Mouse (Mus musculus): ENCODE measurements around the gene Clmn. TPM values are rescaled to one million over a fixed set of nuclear protein-coding genes. Genes with fewer than 3 reads are reported as not detected.

Gene Clmn
- polyA plus RNA-seq, 1 experiment = 0.05 TPM

DNA sequence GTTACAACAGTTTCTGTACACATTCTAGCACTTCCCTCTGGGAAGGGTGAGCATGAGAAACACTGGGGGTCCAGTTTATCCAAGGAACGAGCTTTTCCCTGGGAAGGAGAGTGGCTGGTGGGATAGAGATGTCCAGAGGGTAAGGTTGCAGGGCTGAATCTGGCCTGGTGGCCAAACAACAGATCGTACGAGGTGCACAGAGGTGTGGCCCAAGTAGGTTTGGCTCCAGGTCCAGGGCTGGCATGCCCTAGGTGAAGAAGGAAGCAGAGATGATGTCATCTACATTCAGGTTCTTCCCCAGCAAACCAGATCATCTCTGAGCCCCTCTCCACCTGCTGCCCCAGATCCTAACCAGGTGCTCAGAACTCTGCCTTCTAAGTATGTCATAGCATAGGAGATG is 8.3 kb downstream of the Clmn start:
- Histone ChIP-seq H3K36me3 (ENCODE audit: control insufficient read depth, insufficient read depth) (no peaks in the 10 kb centered on the region), H3ac (ENCODE audit: control insufficient read depth, insufficient read length, low read depth) (no peak overlapping the region), H3K4me3 (ENCODE audit: insufficient read depth, poor library complexity, severe bottlenecking) (no peak overlapping the region), H3K79me3 (ENCODE audit: low read depth) (no peaks in the 10 kb centered on the region), H3K27me3 (ENCODE audit: control insufficient read depth, insufficient read depth, insufficient read length) (peaks cover 26% of the 10 kb centered on the region), H3K79me2 (ENCODE audit: control insufficient read depth, insufficient read depth) (no peaks in the 10 kb centered on the region)
- TF ChIP-seq MYOD1 (IDR thresholded peaks at IDR 0.05; ENCODE audit: control insufficient read depth, insufficient read length, low read depth) (no peak), FOSL1 (IDR thresholded peaks at IDR 0.05; ENCODE audit: insufficient read depth, low read length, poor library complexity, severe bottlenecking) (no peak), MYOG (IDR thresholded peaks at IDR 0.05; ENCODE audit: control insufficient read depth, extremely low read depth, insufficient read length) (no peak), CTCF (IDR thresholded peaks at IDR 0.05; ENCODE audit: control insufficient read depth, insufficient read depth, insufficient read length) (no peak), CEBPB (IDR thresholded peaks at IDR 0.05; ENCODE audit: low read depth) (no peak), USF1 (IDR thresholded peaks at IDR 0.05; ENCODE audit: low read depth) (no peak)

DNA sequence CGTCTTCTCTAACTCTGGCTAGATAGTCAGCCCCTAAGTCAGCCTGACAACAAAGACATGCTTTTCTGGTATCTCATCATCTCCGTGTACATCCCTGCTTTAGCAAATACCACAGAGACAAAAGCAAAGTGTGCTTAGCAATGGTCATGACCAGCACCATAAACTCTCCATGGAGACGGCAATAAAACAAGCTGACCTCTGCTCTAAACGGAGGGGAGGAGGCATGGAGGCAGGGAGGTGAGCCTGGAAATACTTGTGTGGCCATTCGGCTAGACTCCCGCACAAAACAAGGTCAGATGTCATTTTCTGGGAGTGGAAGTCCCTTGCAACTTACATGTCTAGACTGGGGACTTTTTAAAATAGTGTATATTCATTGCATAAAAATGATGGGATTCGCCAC is 9.3 kb downstream of the Clmn start:
- Histone ChIP-seq H3ac (ENCODE audit: control insufficient read depth, insufficient read length, low read depth) (no peak overlapping the region), H3K27me3 (ENCODE audit: control insufficient read depth, insufficient read depth, insufficient read length) (peaks cover 24% of the 10 kb centered on the region), H3K79me2 (ENCODE audit: control insufficient read depth, insufficient read depth) (no peaks in the 10 kb centered on the region), H3K79me3 (ENCODE audit: low read depth) (no peaks in the 10 kb centered on the region), H3K4me3 (ENCODE audit: insufficient read depth, poor library complexity, severe bottlenecking) (no peak overlapping the region), H3K36me3 (ENCODE audit: control insufficient read depth, insufficient read depth) (no peaks in the 10 kb centered on the region)
- TF ChIP-seq MYOD1 (IDR thresholded peaks at IDR 0.05; ENCODE audit: control insufficient read depth, insufficient read length, low read depth) (no peak), USF1 (IDR thresholded peaks at IDR 0.05; ENCODE audit: low read depth) (no peak), CTCF (IDR thresholded peaks at IDR 0.05; ENCODE audit: control insufficient read depth, insufficient read depth, insufficient read length) (no peak), CEBPB (IDR thresholded peaks at IDR 0.05; ENCODE audit: low read depth) (no peak), MAX (IDR thresholded peaks at IDR 0.05) (no peak), MYOG (IDR thresholded peaks at IDR 0.05; ENCODE audit: control insufficient read depth, extremely low read depth, insufficient read length) (no peak), FOSL1 (IDR thresholded peaks at IDR 0.05; ENCODE audit: insufficient read depth, low read length, poor library complexity, severe bottlenecking) (no peak)

DNA sequence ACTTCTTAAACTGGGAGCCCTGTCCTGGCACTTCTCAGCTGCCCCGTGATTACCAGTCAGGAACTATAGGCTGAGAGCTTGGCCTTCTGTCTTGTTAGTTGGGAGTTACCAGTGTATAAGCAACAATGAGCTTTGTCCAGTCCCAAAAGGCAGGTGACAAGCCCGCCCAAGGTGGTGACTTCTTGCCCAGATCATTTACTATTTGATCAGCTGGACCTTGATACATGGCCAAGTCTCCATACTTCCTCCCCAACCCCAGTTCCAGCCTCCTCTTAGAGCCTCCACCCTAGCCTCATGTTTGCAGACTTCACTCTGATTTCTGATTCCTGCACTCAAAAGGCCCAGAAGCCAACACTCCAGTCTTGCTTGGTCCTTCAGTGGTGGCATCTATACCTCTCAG is 10.1 kb downstream of the Clmn start:
- Histone ChIP-seq H3K4me3 (ENCODE audit: insufficient read depth, poor library complexity, severe bottlenecking) (no peak overlapping the region), H3K36me3 (ENCODE audit: control insufficient read depth, insufficient read depth) (no peaks in the 10 kb centered on the region), H3K27me3 (ENCODE audit: control insufficient read depth, insufficient read depth, insufficient read length) (peaks cover 27% of the 10 kb centered on the region), H3K79me3 (ENCODE audit: low read depth) (no peaks in the 10 kb centered on the region), H3K79me2 (ENCODE audit: control insufficient read depth, insufficient read depth) (no peaks in the 10 kb centered on the region), H3ac (ENCODE audit: control insufficient read depth, insufficient read length, low read depth) (no peak overlapping the region)
- TF ChIP-seq FOSL1 (IDR thresholded peaks at IDR 0.05; ENCODE audit: insufficient read depth, low read length, poor library complexity, severe bottlenecking) = no peak
- TF ChIP-seq CTCF (IDR thresholded peaks at IDR 0.05; ENCODE audit: control insufficient read depth, insufficient read depth, insufficient read length) = no peak
- no peak for TF ChIP-seq MAX (IDR thresholded peaks at IDR 0.05)
- no peak for TF ChIP-seq USF1 (IDR thresholded peaks at IDR 0.05; ENCODE audit: low read depth)
- TF ChIP-seq CEBPB (IDR thresholded peaks at IDR 0.05; ENCODE audit: low read depth) = no peak
- TF ChIP-seq MYOD1 (IDR thresholded peaks at IDR 0.05; ENCODE audit: control insufficient read depth, insufficient read length, low read depth) = no peak
- no peak for TF ChIP-seq MYOG (IDR thresholded peaks at IDR 0.05; ENCODE audit: control insufficient read depth, extremely low read depth, insufficient read length)

DNA sequence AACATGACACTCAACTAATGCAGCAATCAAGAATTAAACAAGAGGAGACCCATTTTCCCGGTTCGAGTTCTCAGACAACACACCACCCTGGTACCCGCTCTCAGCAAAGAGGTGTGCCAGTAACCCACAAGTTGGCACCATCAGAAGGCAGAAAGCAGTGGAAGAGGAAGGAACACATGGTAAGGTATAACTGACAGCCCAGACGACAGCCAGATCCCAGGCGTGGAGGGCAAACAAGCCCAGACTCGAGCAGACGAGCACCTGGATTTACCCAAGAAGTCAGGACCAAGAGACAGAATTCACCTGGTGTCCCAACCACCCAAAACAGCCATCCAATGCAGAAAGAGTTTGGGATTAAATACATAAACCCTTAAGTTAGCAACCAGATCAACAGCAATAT is 11.5 kb downstream of the Clmn start:
- H3K36me3 ChIP-seq (ENCODE audit: control insufficient read depth, insufficient read depth) = no peaks in the 10 kb centered on the region
- no peaks in the 10 kb centered on the region for H3K79me3 ChIP-seq (ENCODE audit: low read depth)
- H3K4me3 ChIP-seq (ENCODE audit: insufficient read depth, poor library complexity, severe bottlenecking) = no peak overlapping the region
- H3K79me2 ChIP-seq (ENCODE audit: control insufficient read depth, insufficient read depth) = no peaks in the 10 kb centered on the region
- TF ChIP-seq MYOD1 (IDR thresholded peaks at IDR 0.05; ENCODE audit: control insufficient read depth, insufficient read length, low read depth) (no peak), USF1 (IDR thresholded peaks at IDR 0.05; ENCODE audit: low read depth) (no peak), FOSL1 (IDR thresholded peaks at IDR 0.05; ENCODE audit: insufficient read depth, low read length, poor library complexity, severe bottlenecking) (no peak), CTCF (IDR thresholded peaks at IDR 0.05; ENCODE audit: control insufficient read depth, insufficient read depth, insufficient read length) (no peak), CEBPB (IDR thresholded peaks at IDR 0.05; ENCODE audit: low read depth) (no peak), MYOG (IDR thresholded peaks at IDR 0.05; ENCODE audit: control insufficient read depth, extremely low read depth, insufficient read length) (no peak), MAX (IDR thresholded peaks at IDR 0.05) (no peak)
- peaks cover 38% of the 10 kb centered on the region for H3K27me3 ChIP-seq (ENCODE audit: control insufficient read depth, insufficient read depth, insufficient read length)
- no peak overlapping the region for H3ac ChIP-seq (ENCODE audit: control insufficient read depth, insufficient read length, low read depth)

DNA sequence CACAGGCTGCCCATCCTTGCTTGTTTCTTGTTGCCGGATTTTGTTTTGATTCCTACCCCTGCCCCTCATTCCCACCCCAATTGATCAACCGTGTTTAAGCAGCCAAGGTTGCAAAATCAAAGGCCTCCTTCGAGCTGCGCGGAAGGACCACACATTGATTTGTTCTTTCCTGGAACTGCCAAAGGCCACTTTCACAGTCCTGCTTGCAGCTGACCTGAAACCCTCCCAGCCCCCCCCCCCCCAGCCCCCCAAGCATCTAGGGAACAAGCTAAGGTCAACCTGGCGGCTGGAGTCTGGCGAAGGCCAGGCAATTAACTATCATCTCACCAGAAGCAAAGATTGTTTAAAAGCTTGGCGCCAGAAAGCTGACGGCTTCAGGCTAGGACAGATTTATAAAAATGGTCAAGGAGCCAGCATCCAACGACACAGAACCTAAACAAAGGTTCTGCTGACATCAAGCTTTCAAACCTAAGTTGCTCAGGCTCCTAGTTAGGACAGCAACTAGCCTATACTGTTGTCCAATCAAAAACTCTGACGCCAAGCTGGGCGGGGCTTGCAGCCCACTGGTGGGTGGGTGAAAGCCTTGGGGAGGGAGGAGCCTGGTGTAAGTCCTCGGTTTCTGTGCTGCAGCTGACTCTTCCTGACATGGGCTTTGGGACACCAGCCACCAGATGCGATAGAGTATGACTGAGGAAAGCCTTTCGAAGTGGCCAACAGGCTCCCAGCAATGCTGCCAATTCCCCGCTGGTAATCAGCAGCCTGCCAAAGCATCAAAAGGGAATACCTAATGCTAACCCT is 13.0 kb downstream of the Clmn start:
- Histone ChIP-seq H3K79me2 (ENCODE audit: control insufficient read depth, insufficient read depth) (no peaks in the 10 kb centered on the region), H3K4me3 (ENCODE audit: insufficient read depth, poor library complexity, severe bottlenecking) (no peak overlapping the region), H3K79me3 (ENCODE audit: low read depth) (no peaks in the 10 kb centered on the region), H3ac (ENCODE audit: control insufficient read depth, insufficient read length, low read depth) (no peak overlapping the region), H3K36me3 (ENCODE audit: control insufficient read depth, insufficient read depth) (no peaks in the 10 kb centered on the region), H3K27me3 (ENCODE audit: control insufficient read depth, insufficient read depth, insufficient read length) (peaks cover 35% of the 10 kb centered on the region)
- TF ChIP-seq MYOD1 (IDR thresholded peaks at IDR 0.05; ENCODE audit: control insufficient read depth, insufficient read length, low read depth) (no peak), MYOG (IDR thresholded peaks at IDR 0.05; ENCODE audit: control insufficient read depth, extremely low read depth, insufficient read length) (no peak), FOSL1 (IDR thresholded peaks at IDR 0.05; ENCODE audit: insufficient read depth, low read length, poor library complexity, severe bottlenecking) (no peak), MAX (IDR thresholded peaks at IDR 0.05) (no peak), USF1 (IDR thresholded peaks at IDR 0.05; ENCODE audit: low read depth) (no peak), CEBPB (IDR thresholded peaks at IDR 0.05; ENCODE audit: low read depth) (no peak), CTCF (IDR thresholded peaks at IDR 0.05; ENCODE audit: control insufficient read depth, insufficient read depth, insufficient read length) (no peak)
